Mouse (Mus musculus) Muller cell, postnatal 12 days (primary cell): ENCODE results near the gene Mitd1.
A peak's percentile ranks its signal among the peaks of the same experiment; 100 is the strongest.

ENCODE experiments used
- DNase-seq: peaks from one replicate; pipeline ENCODE4 v3.0.0-alpha.2; 2015; ENCODE audit errors: inconsistent ontology term

The Mitd1 gene

DNA sequence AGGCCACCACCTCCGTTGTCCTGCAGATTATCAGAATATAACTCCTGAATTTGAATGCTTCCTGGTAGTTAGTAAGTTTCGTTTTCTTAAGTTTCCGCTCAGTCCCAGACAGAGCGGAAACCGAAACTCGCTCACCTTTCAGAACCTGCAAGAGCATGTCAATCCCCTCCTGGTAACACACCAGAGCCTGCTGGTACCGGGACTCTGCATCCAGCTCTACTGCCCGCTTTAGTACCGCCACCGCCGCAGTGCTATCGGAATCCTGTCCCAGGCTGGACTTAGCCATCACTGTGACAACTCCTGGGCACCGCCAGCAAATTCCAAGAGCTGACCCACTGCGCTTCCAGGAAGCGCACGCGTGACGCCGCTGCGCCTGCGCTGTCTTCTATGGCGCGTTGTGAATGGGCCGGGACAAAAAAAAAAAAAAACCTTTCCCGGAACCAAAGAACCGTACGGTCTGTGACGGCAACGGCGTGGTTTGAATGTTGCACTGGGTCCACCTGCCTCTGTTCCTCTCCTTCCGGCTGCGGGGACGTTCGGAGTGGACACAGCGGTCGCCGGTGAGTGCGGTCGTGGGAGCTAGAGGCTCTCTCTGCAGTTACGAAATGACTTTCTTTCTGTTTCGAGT lies at the start of gene Mitd1, which contains the start of gene Mrpl30:
Gene Mitd1, minus strand, starts transcription at position 387 of the 628 bp plus-strand sequence.
Gene Mrpl30, plus strand, starts transcription at position 453 of the 628 bp plus-strand sequence.
- DNase-seq, result peak; percentile 92

DNA sequence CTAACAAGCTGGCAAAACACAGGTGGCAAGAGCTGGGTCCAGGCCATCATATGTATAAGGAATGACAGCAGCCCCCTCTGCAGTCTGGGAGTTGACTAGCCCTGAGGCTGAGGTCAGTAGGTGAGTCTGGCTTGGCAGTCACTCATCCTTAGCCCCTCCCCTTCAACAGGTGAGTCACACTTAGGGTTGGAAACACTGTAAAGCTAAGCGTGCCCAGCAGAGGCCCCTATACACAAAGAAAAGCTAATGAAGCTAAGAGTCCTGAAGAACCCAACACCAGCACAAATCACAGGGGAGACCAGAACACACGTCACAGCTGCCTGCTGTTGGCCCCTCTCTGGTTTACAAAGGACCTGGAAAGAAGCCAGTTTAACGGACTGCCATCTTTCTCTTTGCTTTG lies 41.6 kb upstream of the Mitd1 start:
- DNase-seq, result peak; percentile 60

DNA sequence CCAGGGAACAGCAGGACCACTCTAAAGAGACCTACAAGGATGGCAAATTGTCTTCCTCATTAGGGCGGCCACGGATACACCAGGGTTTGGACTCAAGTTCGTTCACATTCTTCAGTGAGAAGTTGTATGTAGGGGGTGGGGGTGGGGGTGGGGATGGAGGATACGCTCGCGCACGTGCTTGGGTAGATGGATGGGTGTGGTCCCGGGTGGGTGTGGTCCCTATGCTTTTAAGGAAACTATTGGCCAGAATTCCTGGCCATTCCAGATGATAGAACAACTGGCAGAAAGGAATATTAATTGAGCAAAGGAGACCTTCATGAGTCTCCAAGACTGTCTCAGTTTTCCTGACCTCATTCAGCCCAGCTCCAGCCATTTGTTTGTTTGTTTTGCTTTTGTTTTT lies 35.8 kb upstream of the Mitd1 start:
- no peak for DNase-seq

DNA sequence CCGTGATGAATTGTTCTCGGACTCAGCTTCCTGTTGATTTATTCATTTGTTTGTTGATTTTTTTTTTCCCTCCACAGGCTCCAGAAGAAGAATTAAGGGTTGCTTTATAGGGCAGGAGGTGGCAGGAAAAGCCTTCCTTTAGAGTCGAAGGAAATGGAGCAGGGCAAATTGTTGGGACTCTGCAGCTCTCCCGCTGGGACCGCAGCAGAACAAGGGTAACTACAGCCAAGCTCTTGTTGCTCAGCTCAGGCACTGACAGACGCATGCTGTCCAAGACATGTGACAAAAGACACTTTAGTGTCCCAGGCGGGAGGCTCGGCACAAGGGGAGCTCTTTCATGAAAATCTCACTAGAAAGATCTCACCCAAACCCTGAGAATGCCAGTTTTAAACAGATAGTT lies 32.3 kb upstream of the Mitd1 start:
- DNase-seq, result no peak

DNA sequence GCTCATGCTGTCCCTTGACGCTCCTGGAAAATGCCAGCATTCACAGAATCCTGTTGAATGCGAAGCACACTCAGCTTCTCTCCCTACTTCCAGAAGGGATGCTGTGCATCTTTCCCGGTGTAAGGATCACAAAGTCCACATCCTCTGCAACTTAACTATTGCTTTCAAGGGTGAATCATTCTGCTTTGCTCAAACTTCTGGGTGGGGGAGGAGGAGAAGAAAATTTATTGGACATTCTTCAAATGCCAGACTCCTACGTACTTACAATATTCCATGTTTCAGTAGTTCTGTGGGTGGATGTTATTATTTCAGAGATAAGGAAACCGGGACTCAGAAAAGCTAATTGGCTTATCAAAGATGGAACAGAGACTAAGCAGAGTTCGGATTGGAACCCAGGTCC lies 27.9 kb upstream of the Mitd1 start:
- peak; percentile 16 for DNase-seq

DNA sequence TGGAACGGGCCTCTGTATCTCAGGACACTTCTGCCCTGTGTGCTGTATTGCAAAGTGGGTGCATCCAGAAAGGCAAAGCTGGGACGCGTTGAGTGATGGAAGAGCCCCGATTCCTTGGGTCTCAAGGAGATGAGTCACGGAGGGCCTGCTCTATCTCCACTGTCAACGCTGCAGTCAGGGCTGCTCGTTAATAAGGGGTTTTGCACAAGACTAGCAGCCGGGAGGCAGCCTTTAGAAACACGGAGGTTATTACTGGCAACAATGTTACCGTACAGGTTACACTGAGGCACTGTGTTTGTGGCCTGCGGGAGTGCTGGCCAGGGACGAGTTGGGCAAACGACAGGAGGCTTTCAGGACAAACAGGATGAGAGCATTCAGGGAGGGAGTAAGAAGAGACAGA lies 27.5 kb upstream of the Mitd1 start:
- no peak for DNase-seq

DNA sequence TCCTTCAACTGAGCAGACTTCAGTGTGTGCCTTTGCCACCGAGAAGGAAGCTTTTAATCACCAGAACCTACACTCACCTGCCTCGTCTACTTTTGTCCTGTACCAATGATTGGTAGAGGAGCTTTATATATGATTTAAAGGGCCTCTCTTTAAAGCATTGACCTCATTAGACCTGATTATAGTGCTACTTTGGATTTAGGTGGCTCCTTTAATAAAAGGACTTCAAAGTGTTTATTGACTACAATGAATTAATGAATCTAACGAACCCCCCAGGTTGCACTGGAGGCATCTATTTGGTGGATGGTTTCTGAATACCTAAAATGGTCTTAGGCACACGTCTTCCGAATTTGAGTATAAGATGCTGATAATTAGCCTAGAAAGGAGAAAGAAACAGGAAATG lies 26.2 kb upstream of the Mitd1 start, which contains the start of gene Lyg2:
Gene Lyg2, minus strand, starts transcription at position 101 of the 400 bp plus-strand sequence.
- DNase-seq, result no peak

DNA sequence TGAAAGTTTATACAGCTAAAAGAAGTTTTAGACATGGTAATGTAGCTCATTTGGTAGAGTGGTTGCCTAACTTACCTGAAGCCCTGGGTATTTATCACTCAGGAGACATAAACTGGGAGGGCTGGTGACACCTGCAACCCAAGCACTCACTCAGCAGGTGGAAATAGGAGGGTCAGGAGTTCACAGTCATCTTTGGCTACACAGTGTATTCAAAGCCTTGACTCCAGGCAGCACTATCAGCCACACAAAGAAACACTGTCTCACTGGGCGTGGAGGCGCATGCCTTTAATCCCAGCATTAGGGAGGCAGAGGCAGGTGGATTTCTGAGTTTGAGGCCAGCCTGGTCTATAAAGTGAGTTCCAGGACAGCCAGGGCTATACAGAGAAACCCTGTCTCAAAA lies 22.5 kb upstream of the Mitd1 start:
- DNase-seq, result no peak

DNA sequence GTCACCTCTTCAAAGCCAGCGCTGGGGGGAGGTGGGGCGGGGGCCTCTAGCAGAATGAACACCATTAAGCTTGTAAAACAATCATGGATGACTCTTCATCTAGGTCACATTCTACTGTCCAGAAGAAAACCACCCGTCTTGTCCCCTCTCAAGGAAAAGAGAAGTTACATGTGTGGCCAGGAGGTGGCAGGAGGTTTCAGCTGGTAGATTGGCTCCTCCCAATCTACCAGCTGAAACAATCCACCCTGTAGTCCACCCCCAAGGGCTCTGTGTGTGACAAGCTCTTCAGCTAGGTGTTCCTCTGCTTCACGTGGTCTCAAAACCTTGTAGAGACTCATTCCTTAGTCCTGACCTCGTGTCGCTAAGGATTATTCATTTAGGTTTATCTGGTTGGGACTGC lies 13.0 kb upstream of the Mitd1 start:
- peak; percentile 41 for DNase-seq

DNA sequence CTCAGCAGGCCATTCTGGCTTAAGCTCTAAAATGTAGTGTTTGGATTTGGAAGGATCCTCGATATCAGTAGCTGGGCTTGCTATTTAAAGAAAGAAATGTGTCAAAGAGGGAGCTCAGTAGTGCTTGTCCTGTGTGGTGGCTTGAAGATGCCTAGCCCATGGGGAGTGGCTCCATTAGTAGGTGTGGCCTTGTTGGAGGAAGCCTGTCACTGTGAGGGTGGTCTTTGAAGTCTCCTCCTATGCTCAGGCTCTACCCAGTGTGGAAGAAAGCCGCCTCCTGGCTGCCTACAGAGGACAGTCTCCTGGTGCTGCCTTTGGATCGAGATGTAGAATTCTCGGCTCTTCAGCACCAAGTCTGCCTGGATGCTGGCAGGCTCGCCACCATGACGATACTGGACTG lies 10.1 kb upstream of the Mitd1 start:
- no peak for DNase-seq

DNA sequence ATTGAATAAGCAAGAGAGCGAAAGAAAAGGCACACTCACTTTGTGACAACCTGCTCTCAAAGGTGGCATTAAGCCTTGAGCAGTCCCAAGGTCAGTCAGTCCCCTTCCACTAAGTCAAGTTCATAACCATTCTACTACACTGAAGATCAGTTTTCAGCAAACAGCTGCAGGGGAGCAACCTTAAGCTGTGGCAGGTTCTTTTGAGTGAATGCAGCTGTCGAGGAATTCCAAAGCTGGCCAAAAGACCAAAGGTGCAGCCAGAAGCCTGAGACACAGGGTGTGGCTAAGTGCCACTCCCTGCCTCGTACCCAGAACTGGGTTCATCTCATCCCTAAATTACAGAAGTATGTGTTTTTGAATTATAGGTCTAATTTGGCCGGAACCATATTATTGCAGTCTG lies 9.6 kb upstream of the Mitd1 start:
- no peak for DNase-seq

DNA sequence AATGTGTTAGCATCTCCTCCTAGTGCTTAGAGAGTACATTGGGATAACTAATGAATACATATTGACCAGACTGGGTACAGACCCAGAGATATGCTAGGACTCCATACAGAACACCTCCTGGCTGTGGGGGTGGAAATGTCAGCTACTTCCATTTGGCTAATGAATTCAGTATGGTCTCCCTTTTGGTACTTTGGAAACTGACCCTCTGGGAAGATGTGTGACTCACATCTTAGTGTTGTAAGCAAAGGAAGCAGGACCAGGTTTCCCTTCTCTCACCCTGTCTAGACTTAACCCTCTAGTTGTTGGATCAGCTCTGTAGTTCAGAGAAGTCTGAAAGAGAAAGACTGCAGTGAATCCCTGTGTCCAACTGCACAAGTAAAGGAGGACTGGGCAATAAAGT lies 4.4 kb upstream of the Mitd1 start:
- DNase-seq, result no peak

DNA sequence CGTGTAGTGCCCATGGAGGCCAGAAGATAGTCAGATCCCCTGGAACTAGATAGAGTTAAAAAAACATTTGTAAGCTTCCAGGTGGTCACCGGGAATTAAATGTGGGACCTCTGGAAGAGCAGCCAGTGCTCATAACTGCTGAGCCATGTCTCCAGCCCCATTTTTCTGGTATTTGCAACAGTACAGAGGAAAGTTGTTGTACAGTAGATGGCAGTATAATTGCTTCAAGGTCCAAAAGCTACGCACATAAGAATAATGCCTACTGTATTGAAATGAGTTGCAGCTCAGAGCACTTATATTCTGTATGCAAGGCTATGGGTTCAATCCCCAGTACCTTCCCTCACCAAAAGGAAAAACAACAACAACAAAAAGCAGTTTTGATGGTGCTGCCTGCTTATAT lies 1.2 kb upstream of the Mitd1 start:
- peak; percentile 31 for DNase-seq

DNA sequence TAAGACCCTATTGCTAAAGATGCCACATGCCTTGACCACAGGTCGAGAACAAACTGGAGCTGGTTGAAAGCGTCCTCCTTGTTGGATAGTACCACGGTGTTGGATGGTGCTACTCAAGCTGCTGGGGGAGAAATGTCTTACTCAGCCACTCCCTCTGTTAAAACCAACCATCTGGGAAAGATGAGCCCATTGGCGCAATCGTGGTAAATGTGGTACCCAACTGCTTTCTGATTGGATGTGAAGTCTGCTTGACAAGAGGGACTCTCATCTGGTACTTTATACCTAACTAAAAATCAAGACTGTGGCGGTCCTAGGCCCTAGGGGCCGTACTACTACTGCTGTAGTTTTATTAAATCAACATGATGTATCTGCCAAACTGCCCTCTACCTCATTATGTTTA lies 1.0 kb downstream of the Mitd1 start:
- no peak for DNase-seq

DNA sequence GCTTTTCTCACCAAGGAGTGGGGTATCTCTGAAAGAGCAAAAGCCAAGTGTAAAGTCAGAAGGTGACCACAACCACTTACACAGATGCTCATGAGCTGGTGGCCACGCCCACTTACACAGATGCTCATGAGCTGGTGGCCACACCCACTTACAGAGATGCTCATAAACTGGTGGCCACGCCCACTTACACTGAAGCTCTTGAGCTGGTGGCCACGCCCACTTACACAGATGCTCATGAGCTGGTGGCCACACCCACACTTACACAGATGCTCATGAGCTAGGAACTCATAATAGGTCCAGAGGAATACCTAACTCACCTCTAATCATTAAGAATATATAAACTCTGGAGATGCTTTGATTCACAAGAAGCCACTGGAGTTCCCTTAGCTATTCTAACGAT lies 5.8 kb downstream of the Mitd1 start:
- DNase-seq, result no peak

DNA sequence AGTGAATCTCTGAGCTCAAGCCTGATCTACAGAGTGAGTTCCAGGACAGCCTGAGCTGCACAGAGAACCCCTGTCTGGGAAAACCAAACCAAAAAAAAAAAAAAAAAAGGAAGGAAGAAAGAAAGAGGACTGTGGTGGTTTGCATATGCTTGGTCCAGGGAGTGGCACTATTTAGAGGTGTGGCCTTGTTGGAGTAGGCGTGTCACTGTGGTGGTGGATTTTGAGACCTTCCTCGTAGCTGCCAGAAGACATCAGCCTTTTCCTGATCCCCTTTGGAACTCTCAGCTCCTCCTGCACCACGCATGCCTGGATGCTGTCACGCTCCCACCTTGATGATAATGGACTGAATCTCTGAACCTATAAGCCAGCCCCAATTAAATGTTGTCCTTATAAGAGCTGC lies 6.8 kb downstream of the Mitd1 start:
- DNase-seq, result no peak

DNA sequence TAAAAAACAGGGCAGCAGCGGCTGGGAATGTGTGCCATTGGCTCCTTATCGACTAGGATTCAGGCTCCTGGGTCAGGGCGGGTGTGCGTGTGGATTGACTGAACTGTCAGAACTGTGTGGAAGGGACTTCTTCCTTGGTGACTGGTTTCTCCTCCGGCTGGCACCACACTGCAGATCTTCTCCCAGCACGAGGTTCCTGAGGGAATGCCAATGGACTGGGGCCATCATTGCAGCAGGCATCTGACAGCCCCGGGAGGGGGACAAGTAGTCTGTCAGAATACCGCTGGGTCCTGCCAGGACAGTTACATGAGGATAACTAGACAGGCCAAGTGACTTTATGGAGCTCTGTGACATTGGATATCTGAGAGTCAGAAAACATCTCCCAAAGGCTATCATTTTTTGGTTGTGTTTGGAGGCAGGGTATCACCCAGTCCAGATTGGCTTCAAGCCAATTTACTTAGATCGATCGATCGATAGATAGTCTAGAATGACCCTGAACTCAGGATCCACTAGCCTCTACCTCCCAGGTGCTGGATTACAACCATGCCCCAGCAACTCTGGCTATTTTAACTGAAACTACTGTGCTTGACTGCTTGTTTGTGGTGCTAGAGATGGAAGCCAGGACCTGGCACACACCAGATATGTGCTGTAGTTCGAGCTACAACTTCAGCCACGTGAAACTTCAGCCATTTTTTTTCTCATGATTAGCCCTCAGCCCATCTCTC lies 12.3 kb downstream of the Mitd1 start:
- DNase-seq, result no peak

DNA sequence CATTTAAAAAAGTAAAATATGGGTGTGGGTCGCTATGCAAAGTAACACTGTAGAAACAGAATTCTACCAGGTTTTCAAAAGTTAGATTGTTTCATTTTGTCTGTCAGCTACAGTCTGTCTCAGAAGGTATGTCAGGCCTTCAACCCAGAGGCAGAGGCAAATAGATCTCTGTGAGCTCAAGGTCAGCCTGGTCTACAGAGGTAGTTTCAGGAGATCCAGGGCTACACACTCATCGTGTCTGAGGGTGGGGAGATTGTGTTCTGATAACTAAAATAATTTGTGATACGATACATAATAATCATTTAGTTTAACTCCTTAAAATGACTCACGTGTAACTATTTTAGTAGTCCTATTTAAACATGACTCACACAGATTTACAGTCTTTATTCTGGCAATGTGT lies 17.1 kb downstream of the Mitd1 start:
- DNase-seq, result no peak

DNA sequence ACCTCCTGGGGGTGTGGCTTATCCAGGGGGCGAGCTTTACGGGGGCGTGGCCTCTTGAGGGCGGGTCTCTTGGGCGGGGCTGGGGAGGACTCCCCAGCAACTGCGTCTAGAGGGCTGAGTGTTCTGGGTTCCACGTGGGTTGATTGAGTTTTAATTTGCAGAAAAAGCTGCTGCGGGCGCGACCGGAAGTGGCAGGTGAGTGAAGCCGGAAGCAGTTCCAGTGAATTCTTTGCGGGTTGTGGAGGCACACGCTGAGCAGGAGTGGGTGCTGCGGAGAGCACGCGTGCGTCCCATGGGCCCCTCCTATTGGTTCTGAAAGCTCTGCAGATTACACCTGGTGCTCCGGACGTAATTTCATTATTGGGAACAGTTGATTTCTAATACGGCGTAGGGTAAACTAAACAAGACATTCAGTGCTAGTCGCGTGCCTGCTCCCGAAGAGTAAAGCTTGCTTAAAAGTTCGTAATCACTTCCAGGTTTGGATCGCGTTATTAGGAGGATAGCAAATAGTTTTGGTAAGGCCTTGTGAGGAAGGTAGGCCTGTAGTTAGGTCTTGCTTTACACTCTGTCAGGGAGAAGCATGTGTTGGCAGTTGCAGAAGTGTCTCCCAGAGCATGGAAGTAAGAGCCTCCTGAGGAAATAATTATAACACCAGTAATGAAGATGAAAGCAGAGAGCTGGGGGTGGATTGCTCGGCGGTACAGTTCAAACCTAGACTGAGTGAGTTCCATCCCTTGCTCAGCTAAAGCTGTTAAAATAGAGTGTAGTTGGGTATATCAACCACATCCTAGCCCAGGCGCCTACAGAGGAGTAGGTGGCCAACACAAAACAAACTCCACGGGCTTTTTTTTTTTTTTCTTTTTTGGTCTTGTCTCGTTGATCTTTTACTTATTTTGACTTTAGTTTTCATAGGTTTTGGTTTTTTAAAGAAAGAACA lies 17.8 kb downstream of the Mitd1 start:
- DNase-seq, result peak; percentile 94

DNA sequence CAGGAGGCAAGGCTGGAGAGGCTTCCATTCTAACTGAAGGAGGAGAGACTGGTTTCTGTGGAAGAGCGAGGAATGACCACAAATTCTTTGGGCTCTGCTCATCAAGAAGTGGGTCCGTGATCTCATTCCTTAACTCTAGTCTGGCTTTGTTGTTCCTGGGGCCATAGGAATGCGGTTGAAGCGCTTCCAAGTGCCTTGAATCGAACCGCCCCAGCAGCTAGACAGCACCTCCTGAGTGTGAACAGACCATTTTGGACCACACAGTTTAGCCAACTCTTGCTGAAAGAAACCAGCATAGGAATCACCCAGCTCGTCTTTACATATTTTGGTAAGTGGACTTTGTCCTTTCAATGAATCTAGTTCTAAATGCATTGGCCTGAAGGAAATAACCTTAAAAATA lies 18.5 kb downstream of the Mitd1 start, which contains the start of gene Lipt1:
Gene Lipt1, plus strand, starts transcription at position 35 of the 400 bp plus-strand sequence.
- DNase-seq, result peak; percentile 96

DNA sequence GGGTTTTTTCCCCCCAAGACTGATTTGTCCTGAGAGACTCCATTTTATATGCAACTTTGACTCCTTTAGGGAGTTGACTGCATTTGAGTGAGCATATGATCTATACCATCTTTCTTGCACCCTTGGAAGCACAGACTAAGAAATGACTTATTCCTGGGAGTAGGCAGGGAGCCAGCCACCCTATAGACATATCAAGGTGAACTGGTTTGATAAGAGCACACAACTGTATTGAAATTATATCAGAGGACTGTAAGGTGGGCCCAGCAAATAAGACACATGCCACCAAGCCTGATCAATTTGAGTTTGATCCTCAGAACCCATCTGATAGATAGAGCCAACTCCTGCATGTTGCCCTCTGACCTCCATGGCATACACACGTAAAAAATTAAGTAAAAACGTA lies 20.8 kb downstream of the Mitd1 start:
- DNase-seq, result no peak

DNA sequence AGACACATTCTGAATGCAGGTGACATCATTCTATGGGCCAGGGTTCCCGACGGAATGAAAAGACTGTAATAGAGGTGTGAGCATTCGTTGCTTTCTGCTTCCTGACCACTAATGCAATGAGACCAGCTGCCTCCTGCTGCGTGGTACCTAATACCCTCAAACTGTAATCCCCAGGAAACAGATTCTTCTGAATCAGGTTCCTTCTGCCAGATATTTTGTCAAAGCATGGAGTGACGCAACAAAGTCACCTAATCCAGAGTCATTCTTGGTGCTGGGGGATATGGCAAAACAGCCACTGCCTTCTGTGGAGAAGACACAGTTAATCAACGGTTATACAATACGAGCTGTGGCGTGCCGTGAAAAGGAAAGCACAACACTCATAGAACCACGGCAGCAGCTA lies 21.6 kb downstream of the Mitd1 start:
- no peak for DNase-seq
